Mouse (Mus musculus) small intestine, adult 2 months (tissue): ENCODE results near the gene Rpl19. TPM values are rescaled to one million over a fixed set of nuclear protein-coding genes. Genes with fewer than 3 reads are reported as not detected.

Experiments
- H3K27ac ChIP-seq: fragments of 200-500 bp; 2 replicates; pipeline ENCODE4 v1.5.1; 2012; ENCODE audit warnings: low read depth, low read length, control low read depth, inconsistent platforms; ENCODE audit not compliant: insufficient read depth
- H3K27me3 ChIP-seq: fragments of 200-500 bp; 2 replicates; pipeline ENCODE4 v1.6.1; 2012; ENCODE audit warnings: mild to moderate bottlenecking, moderate library complexity, low read length, inconsistent platforms; ENCODE audit not compliant: control insufficient read depth, insufficient read depth
- H3K36me3 ChIP-seq: fragments of 200-500 bp; 2 replicates; pipeline ENCODE4 v1.6.1; 2012; ENCODE audit warnings: mild to moderate bottlenecking, low read length, control low read depth, inconsistent platforms; ENCODE audit not compliant: control insufficient read depth, insufficient read depth
- H3K4me1 ChIP-seq: fragments of 200-500 bp; 2 replicates; pipeline ENCODE4 v1.6.1; 2012; ENCODE audit warnings: low read length, inconsistent platforms, mixed read lengths; ENCODE audit not compliant: control insufficient read depth, insufficient read depth, insufficient read length
- H3K4me3 ChIP-seq: fragments of 200-500 bp; 2 replicates; pipeline ENCODE4 v1.5.1; 2012; ENCODE audit warnings: low read depth, mild to moderate bottlenecking, control low read depth, inconsistent platforms, low read length, moderate library complexity
- CTCF ChIP-seq: fragments of 200-500 bp; IDR thresholded peaks from 2 replicates; pipeline ENCODE4 v1.5.1; 2012; ENCODE audit warnings: low read depth, mild to moderate bottlenecking, control low read depth, inconsistent platforms, low read length, moderate library complexity, mixed read lengths; ENCODE audit not compliant: insufficient replicate concordance, insufficient read length; ENCODE audit errors: extremely low read depth
- POLR2A ChIP-seq: fragments of 200-500 bp; IDR thresholded peaks from 2 replicates; pipeline ENCODE4 v1.6.1; 2012; ENCODE audit warnings: low read depth, mild to moderate bottlenecking, control low read depth, inconsistent platforms, low read length, moderate library complexity
- WGBS: fragments of 180-500 bp; shearing (Covaris S2); methylation state at CpG from one replicate; pipeline ENCODE4 v1.1.7; 2018; 5-methylcytosine and 5-hydroxymethylcytosine counted together
- polyA plus RNA-seq: library from polyadenylated mRNA; depleted of rRNA; stranded (reverse); fragments of >200 nt; gene quantifications from 2 replicates; pipeline ENCODE4 v1.2.3, GENCODE M21; 2012

The Rpl19 gene
- polyA plus RNA-seq, 1 experiment = 501 TPM

- WGBS = 77% methylated on average over 5 of the region's 5 CpGs
- no peak for TF ChIP-seq CTCF
- TF ChIP-seq POLR2A = no peak
- Histone ChIP-seq H3K27ac (no peak overlapping the region), H3K27me3 (peaks cover 17% of the 10 kb centered on the region), H3K36me3 (peaks cover 15% of the 10 kb centered on the region), H3K4me1 (no peaks in the 10 kb centered on the region; the same call in 1 of the 2 replicates), H3K4me3 (no peak overlapping the region)
Observed at GRCm38 (mm10) chr11:98034061-98034460, 7.6 kb downstream of the Rpl19 start.

GRCm38 (mm10) chr11:98034840-98035239 lies 8.3 kb downstream of the Rpl19 start:
- H3K36me3 ChIP-seq = peaks cover 8% of the 10 kb centered on the region
- H3K4me1 ChIP-seq = no peaks in the 10 kb centered on the region; the same call in 1 of the 2 replicates
- TF ChIP-seq POLR2A = no peak
- no peak for TF ChIP-seq CTCF
- WGBS = 76% methylated on average over 4 of the region's 4 CpGs
- H3K27me3 ChIP-seq = peaks cover 17% of the 10 kb centered on the region
- no peak overlapping the region for H3K4me3 ChIP-seq
- no peak overlapping the region for H3K27ac ChIP-seq

GRCm38 (mm10) chr11:98035977-98036377 lies 9.5 kb downstream of the Rpl19 start:
- no peaks in the 10 kb centered on the region; the same call in 1 of the 2 replicates for H3K4me1 ChIP-seq
- peak overlapping the region; percentile 4; the same call in 1 of the 2 replicates for H3K4me3 ChIP-seq
- H3K27ac ChIP-seq = no peak overlapping the region
- H3K27me3 ChIP-seq = peaks cover 17% of the 10 kb centered on the region
- H3K36me3 ChIP-seq = no peaks in the 10 kb centered on the region
- no peak for TF ChIP-seq CTCF
- no peak for TF ChIP-seq POLR2A
- WGBS = 2% methylated on average over 26 of the region's 27 CpGs

- H3K4me1 ChIP-seq = no peaks in the 10 kb centered on the region; the same call in 1 of the 2 replicates
- WGBS = 60% methylated on average over 14 of the region's 14 CpGs
- H3K27ac ChIP-seq = no peak overlapping the region
- no peak for TF ChIP-seq CTCF
- no peak for TF ChIP-seq POLR2A
- H3K4me3 ChIP-seq = no peak overlapping the region
- no peaks in the 10 kb centered on the region for H3K36me3 ChIP-seq
- peaks cover 17% of the 10 kb centered on the region for H3K27me3 ChIP-seq
Observed at GRCm38 (mm10) chr11:98037871-98038270, 11.4 kb downstream of the Rpl19 start.

GRCm38 (mm10) chr11:98040975-98041374 lies 14.5 kb downstream of the Rpl19 start:
- TF ChIP-seq CTCF (no peak), POLR2A (no peak)
- WGBS = 78% methylated on average over 8 of the region's 8 CpGs
- Histone ChIP-seq H3K4me3 (no peak overlapping the region), H3K36me3 (no peaks in the 10 kb centered on the region), H3K4me1 (no peaks in the 10 kb centered on the region; the same call in 1 of the 2 replicates), H3K27ac (no peak overlapping the region), H3K27me3 (peaks cover 11% of the 10 kb centered on the region; the same call in 1 of the 2 replicates)

GRCm38 (mm10) chr11:98042741-98043140 lies 16.2 kb downstream of the Rpl19 start:
- Histone ChIP-seq H3K4me1 (no peaks in the 10 kb centered on the region), H3K27ac (no peak overlapping the region), H3K27me3 (0 out of 2 replicates have a peak, but pooled peaks cover under 1% of the 10 kb centered on the region), H3K4me3 (no peak overlapping the region), H3K36me3 (no peaks in the 10 kb centered on the region)
- TF ChIP-seq POLR2A (no peak), CTCF (no peak)
- 69% methylated on average over 6 of the region's 6 CpGs for WGBS

GRCm38 (mm10) chr11:98044074-98044473 lies 17.6 kb downstream of the Rpl19 start:
- no peak overlapping the region for H3K27ac ChIP-seq
- no peak for TF ChIP-seq CTCF
- TF ChIP-seq POLR2A = no peak
- no peak overlapping the region for H3K4me3 ChIP-seq
- H3K27me3 ChIP-seq = no peaks in the 10 kb centered on the region
- no peaks in the 10 kb centered on the region for H3K36me3 ChIP-seq
- H3K4me1 ChIP-seq = no peaks in the 10 kb centered on the region
- 36% methylated on average over 5 of the region's 5 CpGs for whole genome bisulfite sequencing
